Mouse (Mus musculus): ENCODE data around the gene Smc1b. TPM values are rescaled to one million over a fixed set of nuclear protein-coding genes. Genes with fewer than 3 reads are reported as not detected.

Smc1b gene
- total and polyA plus RNA-seq, 3 experiments, result not detected

- no peak overlapping the region for H3K27ac ChIP-seq
- H3K4me3 ChIP-seq, result no peak overlapping the region
- H3K79me2 ChIP-seq (replicated peaks; ENCODE audit: control insufficient read depth, insufficient read depth, low read length), result no peaks in the 10 kb centered on the region
- 0 out of 2 replicates have a peak, but pooled peaks cover 2% of the 10 kb centered on the region for H3K27me3 ChIP-seq (ENCODE audit: control insufficient read depth, insufficient read depth, low read length)
- intact Hi-C loops (cut with DNase I), result loop anchor here (5.0 kb wide), 1 partner anchor 33 kb away; the partner anchor contains the start of gene Fbln1
- TF ChIP-seq CTCF (IDR thresholded peaks at IDR 0.05) (no peak), EP300 (IDR thresholded peaks at IDR 0.05; ENCODE audit: insufficient read depth, low read depth, low read length) (no peak)
- H3K4me1 ChIP-seq (ENCODE audit: control insufficient read depth, insufficient read depth, low read length), result peaks cover 3% of the 10 kb centered on the region
- DNase-seq, result no peak
- peaks cover 3% of the 10 kb centered on the region; the same call in 1 of the 2 replicates for H3K36me3 ChIP-seq (ENCODE audit: control insufficient read depth, insufficient read depth, low read length)
- H3K9ac ChIP-seq (ENCODE audit: low read depth, low read length), result no peak overlapping the region
- 75% methylated on average over 10 of the region's 10 CpGs for WGBS
Observed at GRCm38 (mm10) chr15:85174060-85174459, 42.3 kb upstream of the Smc1b start.

- no peaks in the 10 kb centered on the region for H3K36me3 ChIP-seq (ENCODE audit: control insufficient read depth, insufficient read depth, low read length)
- no peak overlapping the region for H3K4me3 ChIP-seq
- TF ChIP-seq CTCF (IDR thresholded peaks at IDR 0.05) (no peak), EP300 (IDR thresholded peaks at IDR 0.05; ENCODE audit: insufficient read depth, low read depth, low read length) (no peak), POLR2A (IDR thresholded peaks at IDR 0.05; ENCODE audit: insufficient read depth, low read depth, low read length) (no peak)
- no peaks in the 10 kb centered on the region for H3K4me1 ChIP-seq (ENCODE audit: control insufficient read depth, insufficient read depth, low read length)
- WGBS, result 49% methylated on average over 8 of the region's 8 CpGs
- intact Hi-C loops (cut with DNase I), result loop anchor here (5.0 kb wide), 1 partner anchor 34 kb away; the partner anchor contains the start of gene Fbln1
- no peak for DNase-seq
- no peaks in the 10 kb centered on the region for H3K79me2 ChIP-seq (replicated peaks; ENCODE audit: control insufficient read depth, insufficient read depth, low read length)
- H3K27me3 ChIP-seq (ENCODE audit: control insufficient read depth, insufficient read depth, low read length), result 0 out of 2 replicates have a peak, but pooled peaks cover 2% of the 10 kb centered on the region
- no peak overlapping the region for H3K27ac ChIP-seq
- H3K9ac ChIP-seq (ENCODE audit: low read depth, low read length), result no peak overlapping the region
Observed at GRCm38 (mm10) chr15:85173425-85173824, 41.7 kb upstream of the Smc1b start.

GRCm38 (mm10) chr15:85172054-85172453 is 40.3 kb upstream of the Smc1b start:
- Histone ChIP-seq H3K9ac (ENCODE audit: low read depth, low read length) (no peak overlapping the region), H3K79me2 (replicated peaks; ENCODE audit: control insufficient read depth, insufficient read depth, low read length) (no peaks in the 10 kb centered on the region), H3K36me3 (ENCODE audit: control insufficient read depth, insufficient read depth, low read length) (no peaks in the 10 kb centered on the region), H3K4me1 (ENCODE audit: control insufficient read depth, insufficient read depth, low read length) (no peaks in the 10 kb centered on the region), H3K27me3 (ENCODE audit: control insufficient read depth, insufficient read depth, low read length) (0 out of 2 replicates have a peak, but pooled peaks cover 2% of the 10 kb centered on the region), H3K27ac (no peak overlapping the region), H3K4me3 (no peak overlapping the region)
- peak; percentile 61 to 83 for DNase-seq
- TF ChIP-seq POLR2A (IDR thresholded peaks at IDR 0.05; ENCODE audit: insufficient read depth, low read depth, low read length), result no peak
- no peak for TF ChIP-seq EP300 (IDR thresholded peaks at IDR 0.05; ENCODE audit: insufficient read depth, low read depth, low read length)
- TF ChIP-seq CTCF (IDR thresholded peaks at IDR 0.05), result no peak
- 60% methylated on average over 2 of the region's 2 CpGs for WGBS
- intact Hi-C loops (cut with DNase I), result loop anchor here (5.0 kb wide), 1 partner anchor 35 kb away; the partner anchor contains the start of gene Fbln1

GRCm38 (mm10) chr15:85167086-85167679 is 35.4 kb upstream of the Smc1b start:
- no peaks in the 10 kb centered on the region for H3K36me3 ChIP-seq (ENCODE audit: control insufficient read depth, insufficient read depth, low read length)
- DNase-seq, result no peak
- no peak overlapping the region for H3K4me3 ChIP-seq
- no peaks in the 10 kb centered on the region for H3K4me1 ChIP-seq (ENCODE audit: control insufficient read depth, insufficient read depth, low read length)
- H3K27me3 ChIP-seq (ENCODE audit: control insufficient read depth, insufficient read depth, low read length), result no peaks in the 10 kb centered on the region
- H3K79me2 ChIP-seq (replicated peaks; ENCODE audit: control insufficient read depth, insufficient read depth, low read length), result no peaks in the 10 kb centered on the region
- no peak overlapping the region; the same call in 1 of the 2 replicates for H3K27ac ChIP-seq
- intact Hi-C loops (cut with DNase I), result no loop called here
- WGBS, result 69% methylated on average over 12 of the region's 12 CpGs
- no peak for TF ChIP-seq EP300 (IDR thresholded peaks at IDR 0.05; ENCODE audit: insufficient read depth, low read depth, low read length)
- no peak for TF ChIP-seq POLR2A (IDR thresholded peaks at IDR 0.05; ENCODE audit: insufficient read depth, low read depth, low read length)
- TF ChIP-seq CTCF (IDR thresholded peaks at IDR 0.05), result no peak
- no peak overlapping the region for H3K9ac ChIP-seq (ENCODE audit: low read depth, low read length)

- Histone ChIP-seq H3K79me2 (replicated peaks; ENCODE audit: control insufficient read depth, insufficient read depth, low read length) (no peaks in the 10 kb centered on the region), H3K36me3 (ENCODE audit: control insufficient read depth, insufficient read depth, low read length) (no peaks in the 10 kb centered on the region), H3K4me3 (no peak overlapping the region), H3K27me3 (ENCODE audit: control insufficient read depth, insufficient read depth, low read length) (no peaks in the 10 kb centered on the region), H3K9ac (ENCODE audit: low read depth, low read length) (no peak overlapping the region), H3K4me1 (ENCODE audit: control insufficient read depth, insufficient read depth, low read length) (no peaks in the 10 kb centered on the region), H3K27ac (no peak overlapping the region; the same call in 1 of the 2 replicates)
- DNase-seq, result no peak
- TF ChIP-seq POLR2A (IDR thresholded peaks at IDR 0.05; ENCODE audit: insufficient read depth, low read depth, low read length) (no peak), CTCF (IDR thresholded peaks at IDR 0.05) (no peak), EP300 (IDR thresholded peaks at IDR 0.05; ENCODE audit: insufficient read depth, low read depth, low read length) (no peak)
- intact Hi-C loops (cut with DNase I), result no loop called here
- 65% methylated on average over 11 of the region's 11 CpGs for WGBS
Observed at GRCm38 (mm10) chr15:85166433-85166933, 34.7 kb upstream of the Smc1b start.
